Mouse (Mus musculus): ENCODE results near the gene Tcp11l2.

Gene Tcp11l2

GRCm38 (mm10) chr10:84608361-84608760 lies 31.9 kb downstream of the Tcp11l2 start:
- DNase-seq = no peak

GRCm38 (mm10) chr10:84610324-84610723 lies 33.9 kb downstream of the Tcp11l2 start:
- DNase-seq = no peak

- no peak for DNase-seq
Observed at GRCm38 (mm10) chr10:84610783-84611182, 34.4 kb downstream of the Tcp11l2 start.

GRCm38 (mm10) chr10:84611664-84612063 lies 35.2 kb downstream of the Tcp11l2 start:
- DNase-seq = no peak

GRCm38 (mm10) chr10:84612281-84612680 lies 35.9 kb downstream of the Tcp11l2 start:
- no peak for DNase-seq

GRCm38 (mm10) chr10:84613366-84613765 lies 36.9 kb downstream of the Tcp11l2 start:
- DNase-seq = no peak

GRCm38 (mm10) chr10:84615076-84615475 lies 38.6 kb downstream of the Tcp11l2 start:
- no peak for DNase-seq

GRCm38 (mm10) chr10:84621826-84622790 lies 45.7 kb downstream of the Tcp11l2 start, which contains the start of gene Polr3b:
Gene Polr3b, plus strand, starts transcription at chr10:84622292.
- peak; percentile 94 to 97 for DNase-seq

GRCm38 (mm10) chr10:84631182-84631581 lies 54.8 kb downstream of the Tcp11l2 start:
- peak; percentile 60 to 62 for DNase-seq

- no peak for DNase-seq
Observed at GRCm38 (mm10) chr10:84632005-84632404, 55.6 kb downstream of the Tcp11l2 start.

- DNase-seq = no peak
Observed at GRCm38 (mm10) chr10:84636656-84637055, 60.2 kb downstream of the Tcp11l2 start.

- DNase-seq = no peak
Observed at GRCm38 (mm10) chr10:84638382-84638781, 62.0 kb downstream of the Tcp11l2 start.

- DNase-seq = no peak
Observed at GRCm38 (mm10) chr10:84639525-84640287, 63.3 kb downstream of the Tcp11l2 start.

GRCm38 (mm10) chr10:84640861-84641260 lies 64.4 kb downstream of the Tcp11l2 start:
- DNase-seq = no peak

- DNase-seq = no peak
Observed at GRCm38 (mm10) chr10:84641576-84641975, 65.2 kb downstream of the Tcp11l2 start.

- no peak for DNase-seq
Observed at GRCm38 (mm10) chr10:84645940-84646339, 69.5 kb downstream of the Tcp11l2 start.

GRCm38 (mm10) chr10:84646506-84647102 lies 70.2 kb downstream of the Tcp11l2 start:
- no peak for DNase-seq

- DNase-seq = no peak
Observed at GRCm38 (mm10) chr10:84647264-84647663, 70.8 kb downstream of the Tcp11l2 start.

GRCm38 (mm10) chr10:84648911-84649310 lies 72.5 kb downstream of the Tcp11l2 start:
- no peak for DNase-seq

- no peak for DNase-seq
Observed at GRCm38 (mm10) chr10:84654029-84654428, 77.6 kb downstream of the Tcp11l2 start.

- DNase-seq = no peak
Observed at GRCm38 (mm10) chr10:84654731-84655130, 78.3 kb downstream of the Tcp11l2 start.

- DNase-seq = peak; percentile 21 to 49
Observed at GRCm38 (mm10) chr10:84656618-84657017, 80.2 kb downstream of the Tcp11l2 start.

GRCm38 (mm10) chr10:84657437-84658087 lies 81.1 kb downstream of the Tcp11l2 start:
- no peak for DNase-seq

Data from kidney, postnatal 4 days (tissue).